Mouse (Mus musculus) monocyte, adult 59 days (primary cell): ENCODE results near the gene Lhx4. TPM values are rescaled to one million over a fixed set of nuclear protein-coding genes. Genes with fewer than 3 reads are reported as not detected.

Source experiments
- total RNA-seq, 2 experiments: library from RNA; stranded (reverse); gene quantifications; one replicate each; pipeline ENCODE4 v1.2.4; 2023

Lhx4 gene
- total RNA-seq = not detected

GRCm38 (mm10) chr1:155751484-155752255 lies at the start of gene Lhx4:
TSS of gene Lhx4 (minus strand) at chr1:155751684.

Other genes starting within 250 kb of the Lhx4 start
- 10 to 100 TPM; 40.3 to 41.7 TPM for gene Acbd6, start 193.6 kb downstream of the Lhx4 start, total RNA-seq
- 10 to 100 TPM; 20.9 to 24.4 TPM for gene Qsox1, start 61.2 kb upstream of the Lhx4 start, total RNA-seq
- gene Cep350, start 221.6 kb upstream of the Lhx4 start, total RNA-seq = 10 to 100 TPM; 80.2 to 84.4 TPM